Mouse (Mus musculus) stomach, embryonic 16.5 days (tissue): ENCODE measurements around the gene Cdh22. TPM values are rescaled to one million over a fixed set of nuclear protein-coding genes. Genes with fewer than 3 reads are reported as not detected.

Experiments
- ATAC-seq: fragments of 200-750 bp; cut with Nextera tagmentation; 2 replicates; pipeline ENCODE4 v1.8.0; 2017; ENCODE audit warnings: moderate number of reproducible peaks, moderate TSS enrichment; ENCODE audit not compliant: insufficient read depth, low FRiP score
- H3K27ac ChIP-seq: fragments of 300-500 bp; sonication (generic); 2 replicates; pipeline ENCODE4 v1.5.1; 2014; ENCODE audit warnings: low read length
- H3K27me3 ChIP-seq: fragments of 300-500 bp; sonication (generic); 2 replicates; pipeline ENCODE4 v1.6.1; 2014; ENCODE audit warnings: low read length, control low read depth, mixed read lengths; ENCODE audit not compliant: control insufficient read depth, insufficient read depth
- H3K36me3 ChIP-seq: fragments of 300-500 bp; sonication (generic); 2 replicates; pipeline ENCODE4 v1.6.1; 2014; ENCODE audit warnings: low read length; ENCODE audit not compliant: control insufficient read depth, insufficient read depth
- H3K4me1 ChIP-seq: fragments of 300-500 bp; sonication (generic); 2 replicates; pipeline ENCODE4 v1.6.1; 2014; ENCODE audit warnings: low read length, control low read depth, mixed read lengths; ENCODE audit not compliant: control insufficient read depth, insufficient read depth
- H3K4me2 ChIP-seq: fragments of 300-500 bp; sonication (generic); 2 replicates; pipeline ENCODE4 v1.6.1; 2014; ENCODE audit warnings: low read depth, low read length, mixed read lengths
- H3K4me3 ChIP-seq: fragments of 300-500 bp; sonication (generic); replicated peaks from 2 replicates; pipeline ENCODE4 v1.5.1; 2014; ENCODE audit warnings: mild to moderate bottlenecking, low read length
- H3K9ac ChIP-seq: fragments of 300-500 bp; sonication (generic); 2 replicates; pipeline ENCODE4 v1.6.1; 2014; ENCODE audit warnings: low read length
- H3K9me3 ChIP-seq: fragments of 300-500 bp; sonication (generic); replicated peaks from 2 replicates; pipeline ENCODE4 v1.6.1; 2016; ENCODE audit warnings: low read length, control low read depth; ENCODE audit not compliant: control insufficient read depth
- WGBS: fragments of 180-500 bp; shearing (Covaris S2); extraction: QIAGEN DNeasy Blood & Tissue Kit; methylation state at CpG from one replicate; pipeline ENCODE4 v1.1.7; 2014; 5-methylcytosine and 5-hydroxymethylcytosine counted together
- polyA plus RNA-seq: library from polyadenylated mRNA; unstranded; fragments of >200 nt; fragmentation: Nextera tagmentation; extraction: Ambion mirVana; gene quantifications from 2 replicates; pipeline ENCODE4 v1.2.1, GENCODE M21; 2015

The Cdh22 gene
- polyA plus RNA-seq, 1 experiment from 2014 or later: 0.21 TPM

- Histone ChIP-seq H3K27me3 (peaks cover 39% of the 10 kb centered on the region), H3K9me3 (no peaks in the 10 kb centered on the region), H3K4me1 (peaks cover 4% of the 10 kb centered on the region; the same call in 1 of the 2 replicates), H3K9ac (no peak overlapping the region), H3K4me3 (no peak overlapping the region), H3K4me2 (no peak overlapping the region), H3K27ac (no peak overlapping the region), H3K36me3 (no peaks in the 10 kb centered on the region)
- ATAC-seq: no peak
- 56% methylated on average over 8 of the region's 8 CpGs for WGBS
Measured at GRCm38 (mm10) chr2:165220347-165220945, 14.2 kb downstream of the Cdh22 start.

DNA sequence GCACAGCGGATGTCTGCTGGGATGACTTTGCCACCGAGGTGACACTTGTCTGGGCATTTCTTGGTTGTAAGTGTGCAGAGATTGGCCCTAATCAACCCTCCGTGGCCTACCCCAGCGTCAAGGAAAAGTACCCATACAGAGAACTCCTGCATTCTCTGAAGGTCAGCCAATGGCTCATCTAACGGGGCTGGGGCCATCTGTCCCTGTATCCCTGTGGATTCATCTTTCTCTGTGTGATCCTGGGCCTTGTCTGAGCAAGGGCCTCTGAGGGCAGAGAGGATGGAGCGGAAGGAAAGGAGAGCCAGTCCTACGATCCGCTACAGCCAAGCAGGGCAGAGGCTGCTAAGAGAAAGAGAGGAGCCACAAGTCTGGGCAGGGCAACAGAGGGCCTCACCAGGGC is 15.7 kb downstream of the Cdh22 start:
- no peak overlapping the region for H3K4me3 ChIP-seq
- no peak for ATAC-seq
- peaks cover 44% of the 10 kb centered on the region for H3K27me3 ChIP-seq
- 81% methylated on average over 8 of the region's 8 CpGs for WGBS
- no peak overlapping the region for H3K27ac ChIP-seq
- no peak overlapping the region for H3K4me2 ChIP-seq
- H3K9me3 ChIP-seq: no peaks in the 10 kb centered on the region
- peaks cover 11% of the 10 kb centered on the region; the same call in 1 of the 2 replicates for H3K4me1 ChIP-seq
- H3K9ac ChIP-seq: no peak overlapping the region
- H3K36me3 ChIP-seq: no peaks in the 10 kb centered on the region

DNA sequence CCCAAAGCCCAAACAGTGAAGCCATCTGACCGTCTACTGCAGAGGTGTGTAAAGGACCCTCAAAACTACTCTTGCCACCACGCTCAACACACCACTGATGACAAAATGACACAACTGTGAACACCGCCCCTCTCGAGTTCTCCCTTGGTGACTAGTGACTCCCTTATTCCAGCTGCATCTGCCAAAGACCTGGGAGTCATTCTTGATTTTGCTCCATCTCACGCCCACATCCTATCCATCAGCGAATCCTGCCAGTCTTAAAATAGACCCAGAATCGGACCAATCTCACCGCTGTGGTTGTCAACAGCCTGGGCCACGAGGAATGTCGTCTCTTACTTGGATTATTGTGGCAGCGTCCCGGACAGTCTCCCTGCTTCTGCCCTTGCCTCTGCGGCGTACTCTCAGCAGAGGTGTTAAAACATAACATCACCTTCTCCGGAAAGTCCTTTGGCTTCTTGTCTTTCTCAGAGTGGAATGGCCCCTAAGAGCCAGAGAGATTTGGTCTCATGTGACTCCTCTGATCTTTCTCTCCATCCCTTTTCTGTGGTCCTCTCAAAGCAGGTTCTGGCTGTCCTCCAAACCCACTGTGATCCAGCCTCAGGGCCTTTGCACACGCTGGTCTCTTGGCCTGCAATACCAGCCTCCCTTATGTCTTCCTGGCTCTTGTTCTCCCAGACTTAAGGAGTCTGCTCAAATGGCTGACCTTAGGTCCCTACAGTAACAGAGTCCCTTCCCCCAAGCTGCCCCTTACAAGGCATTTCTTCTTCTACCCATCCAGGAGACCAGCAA is 17.1 kb downstream of the Cdh22 start:
- no peak for ATAC-seq
- no peak overlapping the region for H3K4me3 ChIP-seq
- peaks cover 11% of the 10 kb centered on the region; the same call in 1 of the 2 replicates for H3K4me1 ChIP-seq
- no peak overlapping the region for H3K4me2 ChIP-seq
- H3K9ac ChIP-seq: no peak overlapping the region
- WGBS: 84% methylated on average over 16 of the region's 16 CpGs
- H3K36me3 ChIP-seq: no peaks in the 10 kb centered on the region
- no peaks in the 10 kb centered on the region for H3K9me3 ChIP-seq
- H3K27ac ChIP-seq: no peak overlapping the region
- peaks cover 50% of the 10 kb centered on the region for H3K27me3 ChIP-seq

GRCm38 (mm10) chr2:165215103-165215951 is 19.3 kb downstream of the Cdh22 start:
- peak overlapping the region; percentile 25; the same call in 1 of the 2 replicates for H3K4me3 ChIP-seq
- WGBS: 3% methylated on average over 39 of the region's 39 CpGs
- 0 out of 2 replicates have a peak, but pooled peaks have one; percentile 18 for ATAC-seq
- no peaks in the 10 kb centered on the region for H3K36me3 ChIP-seq
- H3K4me2 ChIP-seq: peak overlapping the region; percentile 46
- peak overlapping the region; percentile 19; the same call in 1 of the 2 replicates for H3K9ac ChIP-seq
- no peaks in the 10 kb centered on the region for H3K9me3 ChIP-seq
- no peak overlapping the region for H3K27ac ChIP-seq
- H3K4me1 ChIP-seq: peaks cover 18% of the 10 kb centered on the region
- peaks cover 61% of the 10 kb centered on the region for H3K27me3 ChIP-seq

DNA sequence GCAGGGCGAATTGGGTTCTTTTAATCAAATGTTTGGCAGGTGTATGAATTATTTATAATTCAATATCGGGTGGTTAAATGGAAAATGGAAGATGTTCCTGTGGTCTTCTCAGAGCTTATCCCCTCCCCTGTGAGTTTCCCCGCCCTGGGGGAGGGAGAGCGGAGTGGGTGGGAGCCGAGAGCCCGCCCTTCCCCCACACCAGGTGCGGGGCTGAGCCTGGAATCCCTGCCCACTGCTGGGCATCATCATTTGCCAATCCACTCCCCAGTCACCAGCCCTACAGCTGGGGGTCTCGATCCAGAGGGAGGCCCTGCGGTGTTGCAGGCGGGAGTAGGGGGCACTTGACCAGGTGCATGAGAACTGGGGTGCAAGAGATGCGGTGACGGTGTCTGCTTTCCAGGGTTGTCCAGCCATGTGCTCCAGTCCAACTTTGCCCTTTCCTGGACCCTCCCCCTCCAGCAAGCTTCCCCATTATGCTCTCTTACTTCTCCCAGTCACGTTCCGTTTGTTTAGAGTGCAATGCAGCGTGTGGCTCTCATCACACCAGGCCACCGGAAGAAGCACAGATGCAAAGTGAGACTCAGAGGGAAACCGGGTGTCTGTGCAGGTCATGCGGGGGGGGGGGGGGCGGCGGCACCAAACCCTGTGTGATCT is 23.1 kb downstream of the Cdh22 start:
- 3% methylated on average over 18 of the region's 20 CpGs for WGBS
- ATAC-seq: no peak
- H3K9ac ChIP-seq: no peak overlapping the region
- H3K4me2 ChIP-seq: no peak overlapping the region
- no peak overlapping the region for H3K4me3 ChIP-seq
- peaks cover 58% of the 10 kb centered on the region for H3K27me3 ChIP-seq
- peaks cover 18% of the 10 kb centered on the region for H3K4me1 ChIP-seq
- no peak overlapping the region for H3K27ac ChIP-seq
- no peaks in the 10 kb centered on the region for H3K36me3 ChIP-seq
- no peaks in the 10 kb centered on the region for H3K9me3 ChIP-seq

DNA sequence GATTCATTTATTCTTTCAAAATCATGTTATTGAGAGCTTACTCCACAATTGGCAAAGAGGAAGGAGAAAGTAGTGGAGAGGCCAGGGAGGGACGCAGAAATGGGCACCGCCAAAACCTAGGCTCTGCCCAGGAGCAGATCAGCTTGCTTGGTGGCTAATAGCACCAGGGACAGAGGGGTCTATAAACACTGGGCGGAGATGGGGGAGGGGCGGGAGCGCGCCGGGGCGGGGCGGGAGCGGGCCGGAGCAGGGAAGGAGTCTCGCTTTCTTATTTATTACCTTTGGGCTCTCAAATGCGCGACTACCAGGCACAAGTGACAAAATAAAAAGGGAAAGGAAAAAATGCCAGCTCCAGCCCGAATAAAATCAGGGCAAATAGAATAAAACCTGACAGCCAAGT is 23.7 kb downstream of the Cdh22 start:
- no peak overlapping the region for H3K4me2 ChIP-seq
- ATAC-seq: no peak
- H3K4me3 ChIP-seq: no peak overlapping the region
- no peaks in the 10 kb centered on the region for H3K36me3 ChIP-seq
- H3K9me3 ChIP-seq: no peaks in the 10 kb centered on the region
- H3K27ac ChIP-seq: no peak overlapping the region
- peaks cover 18% of the 10 kb centered on the region for H3K4me1 ChIP-seq
- H3K27me3 ChIP-seq: peaks cover 54% of the 10 kb centered on the region
- no peak overlapping the region for H3K9ac ChIP-seq
- 2% methylated on average over 15 of the region's 15 CpGs for WGBS

GRCm38 (mm10) chr2:165207689-165208088 is 27.0 kb downstream of the Cdh22 start:
- 67% methylated on average over 11 of the region's 11 CpGs for WGBS

DNA sequence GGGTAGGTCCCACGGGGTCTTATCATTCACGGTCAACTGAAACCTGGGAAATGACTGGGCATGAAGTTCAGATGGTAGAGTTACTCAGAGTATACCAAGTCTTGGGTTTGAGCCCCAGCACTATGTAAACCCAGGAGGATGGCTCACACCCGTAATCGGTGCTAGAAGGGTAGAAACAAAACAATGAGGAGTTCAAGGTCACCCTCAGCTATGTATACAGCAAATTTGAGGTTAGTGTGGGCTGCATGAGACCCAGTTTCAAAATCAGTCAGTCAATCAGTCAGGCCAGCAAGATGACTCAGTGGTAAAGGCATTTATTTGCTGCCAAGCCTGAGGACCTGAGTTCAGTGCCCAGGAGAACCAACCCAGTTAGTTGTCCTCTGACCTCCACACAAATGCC is 27.6 kb downstream of the Cdh22 start:
- Histone ChIP-seq H3K36me3 (no peaks in the 10 kb centered on the region), H3K4me3 (no peak overlapping the region), H3K9me3 (no peaks in the 10 kb centered on the region), H3K4me1 (peaks cover 8% of the 10 kb centered on the region), H3K27me3 (peaks cover 21% of the 10 kb centered on the region), H3K9ac (no peak overlapping the region), H3K27ac (no peak overlapping the region), H3K4me2 (no peak overlapping the region)
- no peak for ATAC-seq
- WGBS: 69% methylated on average over 4 of the region's 4 CpGs

More at GRCm38 (mm10) chr2:165207689-165208088, 27.0 kb downstream of the Cdh22 start:
- H3K9ac ChIP-seq: no peak overlapping the region
- no peaks in the 10 kb centered on the region for H3K9me3 ChIP-seq
- no peak overlapping the region for H3K4me3 ChIP-seq
- H3K27ac ChIP-seq: no peak overlapping the region
- H3K4me2 ChIP-seq: no peak overlapping the region
- peaks cover 26% of the 10 kb centered on the region for H3K27me3 ChIP-seq
- no peak for ATAC-seq
- no peaks in the 10 kb centered on the region for H3K36me3 ChIP-seq
- H3K4me1 ChIP-seq: peaks cover 8% of the 10 kb centered on the region
